Mouse (Mus musculus) retina, postnatal 1 day (tissue): ENCODE measurements around the gene Col8a1.

ENCODE experiments used
- DNase-seq: peaks from one replicate; pipeline ENCODE4 v3.0.0-alpha.2; 2012

Col8a1 gene

GRCm38 (mm10) chr16:57671637-57672036 lies 82.9 kb downstream of the Col8a1 start:
- no peak for DNase-seq

- peak; percentile 67 for DNase-seq
These were observed 85.2 kb downstream of the Col8a1 start for GRCm38 (mm10) chr16:57669348-57669747.

- DNase-seq: no peak
These were observed 91.9 kb downstream of the Col8a1 start for GRCm38 (mm10) chr16:57662661-57663060.

GRCm38 (mm10) chr16:57649888-57650287 lies 104.6 kb downstream of the Col8a1 start:
- DNase-seq: no peak

GRCm38 (mm10) chr16:57641346-57641885 lies 113.1 kb downstream of the Col8a1 start:
- DNase-seq: no peak

GRCm38 (mm10) chr16:57634766-57635165 lies 119.8 kb downstream of the Col8a1 start:
- no peak for DNase-seq

GRCm38 (mm10) chr16:57634191-57634590 lies 120.3 kb downstream of the Col8a1 start:
- DNase-seq: peak; percentile 79

- peak; percentile 61 for DNase-seq
These were observed 142.8 kb downstream of the Col8a1 start for GRCm38 (mm10) chr16:57611768-57612167.

GRCm38 (mm10) chr16:57606444-57607227 lies 147.9 kb downstream of the Col8a1 start, which contains the start of gene Cmss1:
Gene Cmss1, minus strand, starts transcription at chr16:57606864.
- DNase-seq: peak; percentile 90

GRCm38 (mm10) chr16:57601031-57601430 lies 153.5 kb downstream of the Col8a1 start:
- peak; percentile 61 for DNase-seq

- DNase-seq: no peak
These were observed 157.1 kb downstream of the Col8a1 start for GRCm38 (mm10) chr16:57597295-57597957.

GRCm38 (mm10) chr16:57593422-57594157 lies 160.9 kb downstream of the Col8a1 start:
- DNase-seq: peak; percentile 74

GRCm38 (mm10) chr16:57585201-57585600 lies 169.3 kb downstream of the Col8a1 start:
- no peak for DNase-seq

GRCm38 (mm10) chr16:57582008-57582407 lies 172.5 kb downstream of the Col8a1 start:
- DNase-seq: no peak

- no peak for DNase-seq
These were observed 174.5 kb downstream of the Col8a1 start for GRCm38 (mm10) chr16:57580041-57580440.

GRCm38 (mm10) chr16:57577519-57577918 lies 177.0 kb downstream of the Col8a1 start:
- DNase-seq: peak; percentile 6

GRCm38 (mm10) chr16:57575764-57576388 lies 178.7 kb downstream of the Col8a1 start:
- DNase-seq: no peak
